Mouse (Mus musculus) lung, postnatal 14 days (tissue): ENCODE measurements around the gene Thy1.

Experiments used
- DNase-seq: peaks from one replicate; pipeline ENCODE4 v3.0.0; 2021

The Thy1 gene

GRCm38 (mm10) chr9:44085276-44085675, 42.1 kb downstream of the Thy1 start:
- no peak for DNase-seq

DNA sequence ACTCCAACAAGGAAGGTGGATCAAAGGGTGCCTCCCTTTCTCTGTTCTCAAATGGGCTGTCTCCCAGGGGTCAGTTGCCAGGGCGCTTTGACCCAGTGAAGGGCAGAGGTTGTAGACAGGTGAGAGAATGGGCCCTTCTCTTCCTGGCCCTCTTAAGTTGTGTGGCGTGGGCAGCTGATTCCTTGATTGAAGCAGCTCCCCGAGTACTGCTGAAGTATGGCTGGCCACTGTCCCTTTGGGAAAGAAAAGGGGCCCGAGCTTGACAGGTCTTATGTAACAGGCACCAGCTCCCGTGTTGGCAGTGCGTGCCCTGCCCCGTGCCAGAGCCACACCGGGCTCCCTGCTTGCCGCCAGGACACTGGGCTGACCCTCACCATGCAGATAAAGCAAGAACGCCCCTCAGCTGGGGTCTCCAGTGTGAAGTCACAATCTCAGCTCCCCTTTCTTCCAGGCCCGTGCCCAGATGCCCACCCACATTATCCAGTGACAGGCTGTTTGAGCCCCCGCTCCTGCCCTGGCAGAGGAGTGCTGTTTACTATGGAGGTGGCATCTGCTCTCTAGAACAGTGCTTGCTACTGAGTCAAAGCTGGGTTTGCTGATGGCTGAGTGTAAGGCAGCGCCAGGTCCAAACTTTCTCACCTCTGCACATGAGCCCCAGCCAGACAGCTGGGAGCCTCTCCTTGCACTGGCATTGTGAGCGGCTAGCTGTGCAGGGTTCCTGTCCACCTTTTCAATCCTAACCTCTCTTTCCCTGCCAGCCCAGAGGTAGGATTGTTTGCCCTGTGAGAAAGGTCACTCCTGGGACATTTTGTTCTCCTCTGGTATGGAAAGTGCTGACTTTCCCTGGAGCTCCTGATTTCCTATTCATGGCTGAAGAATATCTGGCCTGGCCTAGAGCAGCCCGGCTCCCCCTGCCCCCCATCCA, 42.8 kb downstream of the Thy1 start:
- no peak for DNase-seq

GRCm38 (mm10) chr9:44086960-44087359, 43.8 kb downstream of the Thy1 start:
- no peak for DNase-seq

DNA sequence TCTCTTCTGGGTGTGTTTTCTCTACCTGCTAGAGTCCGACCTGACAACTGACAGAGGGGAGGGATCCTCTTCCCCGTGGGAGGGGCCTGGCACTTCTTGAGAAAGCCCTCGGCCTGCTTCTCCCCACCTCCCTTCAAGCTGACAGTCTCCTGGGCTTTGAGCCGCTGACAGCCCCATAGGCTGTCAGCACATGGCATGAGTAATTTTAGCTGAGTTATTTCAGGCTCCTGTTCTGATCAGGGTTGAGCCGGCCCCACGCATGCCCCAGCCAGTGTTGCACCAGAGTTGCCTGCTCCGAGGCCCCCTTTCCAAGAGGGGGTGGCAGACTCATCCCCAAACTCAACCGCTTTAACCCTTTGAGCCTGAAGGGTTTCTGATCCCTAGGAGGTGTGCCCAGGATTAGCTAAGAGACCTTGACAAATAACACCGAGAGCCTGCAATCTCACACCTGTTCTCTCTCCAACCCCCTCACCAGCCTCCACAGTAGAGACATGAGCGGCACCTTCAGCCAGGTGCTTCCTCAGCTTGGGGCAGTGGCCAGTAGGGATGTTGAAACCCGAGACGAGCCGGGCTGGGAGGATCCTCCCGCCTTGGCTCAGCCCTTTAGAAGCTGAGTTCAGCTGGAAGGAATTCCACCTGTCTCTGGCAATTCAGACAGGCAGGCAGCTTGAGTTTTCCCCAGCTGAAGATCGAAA, 44.7 kb downstream of the Thy1 start:
- no peak for DNase-seq

- no peak for DNase-seq
Measured at GRCm38 (mm10) chr9:44088877-44089608, 45.9 kb downstream of the Thy1 start.

GRCm38 (mm10) chr9:44093612-44094503, 50.7 kb downstream of the Thy1 start:
- DNase-seq, result peak; percentile 81

- DNase-seq, result no peak
Measured at GRCm38 (mm10) chr9:44094737-44095136, 51.6 kb downstream of the Thy1 start.

DNA sequence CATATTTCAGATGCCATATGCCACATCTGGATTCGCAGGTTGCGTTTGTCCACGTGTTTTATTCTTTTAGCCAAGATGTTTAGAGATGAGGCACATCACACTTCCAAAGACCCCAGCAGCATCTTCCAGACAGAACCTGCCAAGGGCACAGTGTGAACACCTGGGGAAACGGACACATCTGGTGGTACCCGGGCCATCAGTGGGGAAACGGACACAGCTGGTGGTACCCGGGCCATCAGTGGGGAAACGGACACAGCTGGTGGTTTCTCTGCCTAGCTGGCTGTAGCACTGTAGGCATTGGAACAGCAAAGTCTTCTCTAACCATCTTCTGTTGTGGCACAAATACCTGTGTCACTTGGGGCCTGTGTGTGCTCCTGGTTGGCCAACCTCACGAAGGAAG, 52.6 kb downstream of the Thy1 start:
- DNase-seq, result no peak

DNA sequence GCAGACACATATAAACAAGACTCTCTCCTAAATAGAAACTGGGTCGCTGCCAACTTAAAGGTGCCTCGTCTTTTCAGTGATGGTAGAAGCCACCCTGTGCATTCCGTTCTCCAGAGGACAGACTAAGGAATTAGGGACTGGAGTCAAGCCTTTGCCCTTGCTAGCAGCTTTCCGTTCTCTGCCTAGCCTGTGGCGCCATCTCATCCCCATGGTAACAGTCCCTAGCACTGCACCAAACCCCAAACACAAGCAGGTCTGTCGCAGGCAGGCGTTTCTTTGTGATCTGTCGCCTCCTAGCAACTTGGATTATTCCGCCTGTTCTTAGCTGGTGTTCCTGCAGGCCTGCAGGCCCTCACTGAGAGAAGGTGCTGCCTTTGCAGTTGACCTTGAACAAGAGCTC, 53.4 kb downstream of the Thy1 start:
- no peak for DNase-seq
